Mouse (Mus musculus): ENCODE measurements around the gene Zfp335.

Zfp335 gene

DNA sequence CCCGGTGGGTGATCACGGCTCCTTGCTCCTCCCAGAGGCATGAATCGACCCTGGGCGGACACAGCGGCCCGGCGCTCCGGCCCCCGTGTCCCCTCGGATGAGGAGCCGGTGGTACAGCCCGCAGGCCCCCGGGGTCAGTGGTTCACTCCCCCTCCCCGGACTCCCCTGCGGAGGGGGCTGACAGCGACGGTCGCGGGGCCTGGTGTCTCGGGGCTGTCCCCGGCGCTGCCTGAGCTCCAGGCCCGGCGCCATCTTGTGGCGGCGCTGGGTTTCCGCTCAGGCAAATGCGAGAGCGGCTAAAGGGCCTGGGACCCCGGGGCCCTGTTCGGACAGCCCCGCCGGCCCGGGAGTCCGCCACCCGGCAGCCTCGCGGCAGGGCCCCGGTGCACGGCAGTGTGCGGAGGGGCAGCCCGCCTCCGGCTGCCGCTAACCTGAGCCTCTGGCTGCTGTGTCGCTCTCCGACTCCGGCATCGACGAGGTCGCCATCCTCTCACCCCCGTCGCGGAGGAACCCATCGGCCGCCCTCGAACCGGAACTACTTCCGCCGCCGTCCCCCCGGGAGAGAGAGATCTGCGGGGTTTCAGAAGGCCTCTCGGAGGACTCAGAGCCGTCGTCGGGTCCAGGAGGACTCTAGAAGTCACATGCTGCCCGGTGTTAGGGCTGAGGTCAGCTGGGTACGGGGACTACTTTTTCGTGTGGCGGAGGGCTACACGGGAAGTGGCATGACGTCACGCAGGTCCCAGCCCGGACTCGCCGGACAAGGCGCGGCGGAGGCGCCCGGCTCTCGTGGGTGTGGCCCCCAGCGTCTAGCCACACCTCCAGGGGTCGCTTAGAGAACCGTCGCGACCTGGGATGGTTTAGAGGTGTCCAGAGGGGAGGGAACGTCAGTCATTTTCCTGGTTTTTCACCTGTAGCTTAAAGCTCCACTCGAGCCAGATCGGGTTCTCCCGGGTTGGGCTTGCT is at the start of gene Zfp335:
TSS of gene Zfp335 (minus strand) at position 672 of the 963 bp plus-strand sequence.
- peak; percentile 97 for DNase-seq (ENCODE audit: low read depth)

- peak; percentile 58 for DNase-seq (ENCODE audit: low read depth)
These were observed 49.3 kb upstream of the Zfp335 start, which contains the start of gene Slc12a5 for GRCm38 (mm10) chr2:164960716-164961441. TSS of gene Slc12a5 (plus strand) at chr2:164960802.

DNA sequence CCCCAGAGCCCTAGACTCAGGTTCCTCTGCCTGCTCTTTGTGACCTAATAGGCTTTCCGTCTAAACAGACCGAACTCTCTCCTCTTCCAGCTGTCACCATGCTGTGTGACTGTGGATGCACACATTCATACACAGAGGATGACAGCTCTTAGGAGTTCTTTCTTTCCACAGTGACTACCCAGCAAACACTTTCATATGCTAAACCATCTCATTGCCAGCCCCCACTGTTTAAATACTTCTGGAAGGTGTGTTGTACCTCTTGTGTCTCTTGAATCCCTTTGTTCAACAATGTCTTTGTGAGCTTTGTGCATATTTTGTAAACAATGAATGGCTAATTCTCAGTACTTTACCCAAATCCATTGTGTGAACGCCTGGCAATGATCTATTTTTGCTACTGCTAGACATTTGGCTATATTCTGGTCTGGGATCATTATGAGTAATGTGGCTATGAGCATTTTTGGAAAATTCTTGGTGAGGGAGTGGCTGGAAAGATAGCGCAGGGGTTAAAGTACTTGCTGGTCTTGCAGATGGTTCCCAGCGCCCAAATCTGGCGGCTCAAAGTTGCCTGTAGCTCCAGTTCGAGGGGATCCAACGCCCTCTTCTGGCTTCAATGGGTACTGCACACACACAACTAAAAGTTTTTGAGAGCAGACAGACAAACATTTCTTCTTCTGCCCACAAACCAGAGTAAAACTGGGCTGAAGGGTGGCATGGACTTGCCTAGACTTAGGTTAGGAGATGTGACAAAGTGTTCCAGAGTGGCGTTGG is 46.2 kb upstream of the Zfp335 start:
- DNase-seq (ENCODE audit: low read depth): no peak

GRCm38 (mm10) chr2:164956195-164956594 is 44.6 kb upstream of the Zfp335 start:
- DNase-seq (ENCODE audit: low read depth): no peak

GRCm38 (mm10) chr2:164955725-164956124 is 44.2 kb upstream of the Zfp335 start:
- no peak for DNase-seq (ENCODE audit: low read depth)

DNA sequence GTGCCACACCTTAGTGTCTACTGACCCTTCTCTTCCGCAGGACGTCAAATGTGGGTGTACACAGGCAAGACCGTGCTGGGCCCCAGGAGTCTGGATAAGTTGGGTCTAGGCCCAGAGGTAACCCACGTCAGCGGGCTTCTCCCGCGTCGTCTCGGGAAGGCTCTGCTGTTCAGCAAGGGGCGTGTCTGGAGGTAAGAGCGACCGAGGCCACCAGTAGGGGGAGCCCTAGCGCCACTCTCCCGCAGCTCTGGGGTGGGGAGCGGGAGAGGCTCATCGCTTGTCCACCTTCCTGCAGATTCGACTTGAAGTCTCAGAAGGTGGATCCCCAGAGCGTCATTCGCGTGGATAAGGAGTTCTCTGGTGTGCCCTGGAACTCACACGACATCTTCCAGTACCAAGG is 41.7 kb upstream of the Zfp335 start:
- DNase-seq (ENCODE audit: low read depth): peak; percentile 55

- no peak for DNase-seq (ENCODE audit: low read depth)
These were observed 40.9 kb upstream of the Zfp335 start for GRCm38 (mm10) chr2:164952448-164952847.

GRCm38 (mm10) chr2:164951745-164952144 is 40.2 kb upstream of the Zfp335 start:
- no peak for DNase-seq (ENCODE audit: low read depth)

DNA sequence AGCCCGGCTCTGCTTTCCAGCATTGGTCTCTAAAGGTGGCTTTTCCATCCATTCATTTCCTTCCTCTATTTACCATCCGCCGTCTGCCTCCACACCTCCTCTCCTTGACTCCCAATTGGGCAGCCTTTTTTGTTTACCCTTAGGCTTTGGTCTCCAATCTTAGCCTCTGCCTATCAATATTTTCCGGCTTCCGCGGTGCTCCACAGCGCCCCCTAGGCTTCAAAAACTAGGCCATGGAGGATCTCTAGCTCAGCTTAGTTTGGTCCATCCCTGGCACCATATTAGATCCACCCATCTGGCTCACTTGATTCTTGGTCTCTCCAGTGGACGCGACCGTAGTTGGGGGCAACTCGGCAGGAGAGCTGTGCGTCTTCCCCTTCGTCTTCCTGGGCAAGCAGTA is 38.9 kb upstream of the Zfp335 start:
- DNase-seq (ENCODE audit: low read depth): no peak

DNA sequence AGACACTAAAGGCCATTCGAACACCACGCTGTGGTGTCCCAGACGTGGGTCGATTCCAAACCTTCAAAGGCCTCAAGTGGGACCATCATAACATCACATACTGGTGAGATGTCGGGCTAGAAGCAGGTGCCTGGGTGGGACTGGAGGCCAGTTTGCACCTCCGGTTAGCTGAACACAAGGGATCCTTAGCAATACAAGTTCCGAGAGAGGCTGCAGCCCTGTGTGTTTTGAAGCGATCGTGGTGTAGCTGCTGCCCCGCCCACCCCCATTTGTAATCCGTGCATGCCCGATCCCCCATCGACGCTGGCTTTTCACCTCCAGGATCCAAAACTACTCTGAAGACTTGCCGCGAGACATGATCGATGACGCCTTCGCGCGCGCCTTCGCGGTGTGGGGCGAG is 37.4 kb upstream of the Zfp335 start:
- DNase-seq (ENCODE audit: low read depth): no peak

GRCm38 (mm10) chr2:164947930-164948329 is 36.4 kb upstream of the Zfp335 start:
- DNase-seq (ENCODE audit: low read depth): peak; percentile 79

DNA sequence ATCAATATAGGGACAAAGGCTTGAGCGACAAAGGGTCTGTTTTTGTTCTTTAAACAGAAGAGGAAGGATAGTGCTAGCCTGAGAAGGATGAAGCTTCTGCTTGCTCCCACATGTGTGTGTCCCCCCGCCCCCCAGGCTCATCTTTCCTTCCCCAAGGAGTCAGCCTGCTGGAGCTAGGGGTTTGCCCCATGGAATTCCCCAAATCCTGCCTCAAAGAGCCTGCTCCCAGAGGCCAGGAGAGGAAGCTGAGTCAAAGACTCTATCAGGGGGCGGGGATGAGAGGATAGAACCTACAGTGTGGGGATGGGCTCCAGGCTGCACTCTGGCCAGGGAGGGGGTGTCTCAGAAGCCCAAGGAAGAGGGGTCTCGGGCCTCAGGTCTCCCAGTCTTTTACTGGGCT is 35.9 kb upstream of the Zfp335 start:
- peak; percentile 70 for DNase-seq (ENCODE audit: low read depth)

- DNase-seq (ENCODE audit: low read depth): no peak
These were observed 31.2 kb upstream of the Zfp335 start for GRCm38 (mm10) chr2:164942692-164943290.

GRCm38 (mm10) chr2:164940140-164940830 is 28.7 kb upstream of the Zfp335 start, which contains the start of gene Mmp9:
TSS of gene Mmp9 (plus strand) at chr2:164940780.
- no peak for DNase-seq (ENCODE audit: low read depth)

DNA sequence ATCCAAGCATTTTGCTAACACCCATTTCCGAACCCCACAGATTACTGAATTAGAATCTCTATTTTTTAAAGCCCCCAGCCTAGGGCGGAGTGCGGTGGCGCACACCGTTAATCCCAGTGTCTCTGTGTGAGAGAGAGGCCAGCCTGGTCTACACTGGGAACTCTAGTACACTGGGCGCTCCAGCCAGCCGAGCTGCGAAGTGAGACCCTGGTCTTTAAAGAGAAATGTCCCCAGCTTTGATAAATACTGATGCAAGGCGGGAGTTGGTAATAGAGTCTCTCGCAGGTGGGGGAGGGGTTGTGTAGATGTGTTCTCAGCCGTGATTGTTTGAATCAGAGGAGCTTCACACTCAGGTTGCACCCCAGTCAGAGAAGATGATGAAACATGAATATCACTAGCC is 27.5 kb upstream of the Zfp335 start:
- DNase-seq (ENCODE audit: low read depth): no peak

- DNase-seq (ENCODE audit: low read depth): no peak
These were observed 26.9 kb upstream of the Zfp335 start for GRCm38 (mm10) chr2:164938146-164939091.

- peak; percentile 37 for DNase-seq (ENCODE audit: low read depth)
These were observed 24.4 kb upstream of the Zfp335 start for GRCm38 (mm10) chr2:164935991-164936390.

- DNase-seq (ENCODE audit: low read depth): no peak
These were observed 22.0 kb upstream of the Zfp335 start for GRCm38 (mm10) chr2:164933534-164933933.

- peak; percentile 55 for DNase-seq (ENCODE audit: low read depth)
These were observed 19.4 kb upstream of the Zfp335 start for GRCm38 (mm10) chr2:164930706-164931581.
